Mouse (Mus musculus): ENCODE results near the gene Gm5129.

Gm5129 gene

DNA sequence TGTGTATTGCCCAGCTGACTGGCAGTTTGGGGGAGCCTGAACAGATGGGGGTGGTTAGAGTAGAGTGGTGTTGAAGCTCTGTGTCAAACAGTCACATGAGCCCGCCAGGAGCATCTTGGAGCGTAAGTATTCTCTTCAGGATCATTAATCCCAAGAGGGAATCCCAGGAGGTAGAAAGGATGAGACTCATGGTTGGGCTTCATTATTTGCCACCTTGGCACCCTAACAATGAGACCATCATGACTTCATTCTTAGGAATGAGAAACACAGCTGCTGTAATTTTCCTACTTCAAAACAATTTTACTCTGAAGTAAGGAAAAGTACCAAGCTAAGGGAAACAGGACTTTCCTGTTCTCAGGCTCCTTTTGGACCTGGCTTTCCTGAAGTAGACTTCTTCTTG lies 10.4 kb downstream of the Gm5129 start:
- no peak for DNase-seq

DNA sequence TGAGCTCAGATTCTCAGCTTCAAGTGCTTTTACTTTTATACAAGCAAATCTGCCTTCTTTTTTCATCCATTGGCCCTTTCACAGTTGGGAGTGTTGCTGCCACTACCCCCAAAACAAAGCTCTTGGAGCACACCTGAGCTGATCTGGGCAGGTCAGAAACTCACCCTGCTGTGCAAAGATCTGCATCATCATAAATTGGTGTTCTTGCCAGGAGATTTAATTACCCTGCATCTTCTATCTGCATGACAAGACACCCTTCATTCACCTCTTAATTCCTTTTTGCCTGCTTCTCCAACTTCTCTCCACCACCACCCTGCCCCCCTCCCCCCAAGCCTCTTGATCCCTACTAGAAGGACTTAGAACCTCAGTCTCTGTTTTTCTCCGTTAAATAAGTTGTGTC lies 14.6 kb downstream of the Gm5129 start:
- DNase-seq, result no peak

DNA sequence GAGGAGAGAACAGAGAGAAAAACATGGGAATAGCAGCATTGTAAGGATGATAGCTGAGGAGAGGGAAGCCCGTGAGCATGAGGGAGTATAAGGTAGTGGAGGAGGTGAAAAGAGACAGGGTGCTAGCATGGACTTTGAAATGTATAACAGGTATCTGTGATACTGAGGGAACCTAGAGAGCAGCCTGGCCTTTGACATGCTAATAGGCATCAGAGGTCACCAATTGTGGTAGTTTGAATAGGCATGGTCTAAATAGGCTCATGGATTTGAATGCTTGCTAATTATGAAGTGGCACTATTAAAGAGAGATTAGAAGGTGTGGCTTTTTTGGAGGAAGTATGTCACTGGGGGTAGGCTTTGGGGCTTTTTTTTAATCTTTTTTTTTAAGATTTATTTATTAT lies 22.8 kb downstream of the Gm5129 start:
- DNase-seq, result no peak

DNA sequence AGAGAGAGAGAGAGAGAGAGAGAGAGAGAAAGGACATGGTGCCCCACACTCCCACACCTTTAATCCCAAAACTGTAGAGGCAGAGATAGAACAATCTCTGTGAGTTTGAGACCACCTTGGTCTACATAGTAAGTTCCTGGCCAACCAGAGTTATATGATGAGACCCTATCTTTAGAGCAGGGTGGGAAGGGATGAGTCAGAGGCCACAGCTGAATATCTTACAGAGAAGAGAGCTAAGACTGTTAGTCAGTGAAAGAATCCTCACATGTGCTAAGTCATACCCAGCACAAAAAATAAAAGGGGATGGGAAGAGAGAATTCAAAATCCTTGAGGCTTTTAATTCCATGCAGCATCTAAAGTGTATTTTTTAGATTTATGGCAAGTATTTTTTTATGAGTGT lies 24.1 kb downstream of the Gm5129 start:
- no peak for DNase-seq

DNA sequence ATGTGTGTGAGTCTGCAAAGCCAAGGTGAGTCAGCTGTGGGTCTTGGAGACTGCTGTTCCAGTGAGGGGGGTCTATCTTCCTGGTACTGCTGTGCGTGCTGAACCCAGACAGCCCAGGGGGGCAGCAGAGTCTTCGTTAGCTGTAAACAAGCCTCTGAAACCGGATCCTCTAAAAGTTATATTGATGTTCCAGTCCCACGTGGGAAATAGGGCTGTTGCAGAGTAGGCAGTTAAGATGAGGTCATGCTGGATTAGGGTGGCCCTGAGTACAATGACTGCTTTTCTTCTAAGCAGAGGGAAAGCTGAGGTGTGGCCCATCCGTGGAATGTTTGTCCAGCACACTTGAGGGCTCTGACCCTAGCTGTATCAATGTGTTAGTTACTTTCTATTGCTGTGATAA lies 27.5 kb downstream of the Gm5129 start:
- no peak for DNase-seq

DNA sequence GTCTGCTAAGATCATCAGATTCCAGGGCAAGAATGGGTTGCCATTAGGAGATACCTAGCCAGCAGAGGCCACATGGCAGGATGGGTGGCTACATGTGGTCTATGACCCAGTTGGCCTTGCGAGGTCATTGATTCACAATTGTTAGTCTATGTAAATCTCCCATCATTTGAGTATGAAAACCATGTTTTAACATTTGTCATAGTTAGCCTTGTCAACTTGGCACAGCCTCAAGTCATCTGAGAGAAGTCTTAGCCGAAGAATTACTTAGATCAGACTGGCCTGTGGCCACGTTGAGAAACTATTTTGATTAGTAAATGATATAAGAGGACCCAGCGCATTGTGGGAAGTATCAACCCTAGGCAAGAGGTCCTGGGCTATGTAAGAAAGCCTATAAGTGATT lies 28.5 kb downstream of the Gm5129 start:
- no peak for DNase-seq

DNA sequence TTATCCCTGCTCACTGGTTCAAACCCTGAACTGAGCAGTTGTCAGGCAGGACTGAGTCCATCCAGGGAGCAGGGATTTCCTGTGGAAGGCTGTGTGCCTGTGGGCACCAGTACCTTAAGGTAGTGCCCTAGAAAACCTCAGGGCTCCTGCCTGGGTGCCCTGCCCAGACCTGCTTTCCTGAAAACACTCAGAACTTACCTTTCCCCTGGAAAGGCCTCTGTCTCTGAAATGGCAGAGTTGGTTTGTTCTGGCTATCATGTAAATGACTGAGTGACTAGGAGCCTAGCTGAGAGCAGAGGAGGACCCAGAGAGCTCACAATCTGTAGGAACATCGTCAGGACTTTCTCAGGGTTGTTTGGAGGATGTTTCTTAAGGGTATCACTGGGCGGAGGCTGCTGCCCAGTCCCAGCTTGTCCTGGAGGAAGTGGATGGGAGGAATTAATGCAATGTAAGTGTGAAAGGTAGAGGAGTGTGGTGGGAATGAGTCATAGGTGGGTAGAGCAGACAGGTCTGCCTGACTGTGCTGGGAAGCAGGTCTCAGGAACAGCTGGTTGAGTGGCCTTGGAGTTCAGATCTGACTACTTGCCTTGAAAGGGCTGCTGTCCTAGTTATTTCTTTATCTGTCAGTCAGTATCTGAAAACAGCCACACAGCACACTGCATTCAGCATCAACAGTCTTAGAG lies 36.1 kb downstream of the Gm5129 start:
- no peak for DNase-seq

DNA sequence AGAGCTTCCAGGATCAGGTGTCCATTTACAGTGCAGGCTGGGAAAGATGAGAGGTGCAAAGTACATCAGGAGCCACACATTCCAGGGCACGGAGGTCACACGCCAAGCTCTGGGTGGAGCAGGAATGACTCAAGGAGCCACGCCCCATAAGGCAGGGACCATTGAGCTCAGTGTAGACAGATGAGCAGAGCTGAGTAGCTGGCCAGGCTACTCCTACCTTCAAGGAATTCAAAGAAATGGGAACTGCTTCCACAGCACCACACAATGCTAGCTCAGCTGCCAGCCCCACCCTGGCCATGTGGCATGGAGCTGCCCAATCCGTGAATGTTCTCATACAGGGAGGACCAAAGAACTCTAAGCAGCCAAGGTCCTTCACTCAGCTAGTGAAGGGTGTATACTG lies 37.2 kb downstream of the Gm5129 start:
- no peak for DNase-seq

DNA sequence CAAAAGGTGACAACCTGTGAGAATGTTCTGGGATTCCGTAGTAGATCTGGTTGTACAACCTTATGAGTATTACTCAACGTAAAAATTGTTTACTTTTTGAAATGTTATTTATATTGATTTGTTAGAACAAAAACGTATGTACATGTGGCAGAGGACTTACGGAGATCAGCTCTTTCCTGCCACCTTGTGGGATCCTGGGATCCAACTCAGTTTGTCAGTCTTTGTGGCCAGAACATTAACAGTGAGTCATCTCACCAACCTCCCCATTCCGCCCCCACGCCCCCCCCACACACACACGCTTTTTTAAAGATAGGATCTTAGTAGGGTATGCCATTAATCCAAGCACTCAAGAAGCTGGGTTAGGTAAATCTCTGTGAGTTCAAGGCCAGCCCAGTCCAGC lies 47.4 kb downstream of the Gm5129 start:
- no peak for DNase-seq

DNA sequence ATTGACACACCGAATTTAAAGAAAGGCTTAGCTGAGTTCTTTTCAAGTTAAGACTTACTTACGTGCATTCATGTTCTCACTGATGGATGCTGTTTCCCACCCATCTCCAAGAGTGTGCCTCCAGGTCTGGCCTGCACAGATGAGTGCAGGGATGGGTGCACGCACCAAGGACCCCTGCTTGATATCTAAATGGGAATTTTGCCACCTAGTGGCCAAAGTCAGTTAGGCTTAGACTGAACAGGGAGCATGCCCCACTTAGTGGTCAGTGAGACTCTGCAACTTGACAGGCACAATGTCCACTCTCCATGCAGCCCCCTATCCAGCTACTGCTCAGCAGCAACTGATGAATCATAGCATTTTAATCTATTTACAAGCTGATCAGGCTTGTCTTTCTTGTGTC lies 48.1 kb downstream of the Gm5129 start:
- DNase-seq, result peak in 1 of 2 experiments; percentile 14

Data from cerebellum, postnatal 36 days (tissue).